ENCODE assay signal across 9 mouse cellular contexts in genomic region chr17:73743681-73744311, GRCm38 (mm10). TPM values are rescaled to one million over a fixed set of nuclear protein-coding genes. Genes with fewer than 3 reads are reported as not detected.
DNase-seq lines count a peak whose midpoint lies in the region; ATAC-seq and TF ChIP-seq lines count a peak whose summit lies in the region.
"Had no signal": no experiment of that assay in that cellular context is flagged by ENCODE, and none has a peak within 500 bp of the region (broad histone marks: within the 10 kb centered on the region; RNA-seq: fewer than 3 reads in every experiment).

No protein-coding gene starts in this region.

- H3K27ac ChIP-seq in ES-Bruce4 (ENCODE audit: insufficient read depth, low read length), result no peak overlapping the region
- H3K27ac ChIP-seq in forebrain, embryonic 14.5 days (ENCODE audit: low read depth, low read length), result no peak overlapping the region
- no peak overlapping the region for H3K27ac ChIP-seq in hindbrain, embryonic 10.5 days
- H3K27ac ChIP-seq: limb, embryonic 12.5 days had no signal

- H3K9me3 ChIP-seq in ES-Bruce4 (replicated peaks; ENCODE audit: control insufficient read depth, insufficient read depth, low read length, poor library complexity, severe bottlenecking), result no peaks in the 10 kb centered on the region
- H3K9me3 ChIP-seq in forebrain, embryonic 14.5 days (replicated peaks; ENCODE audit: control insufficient read depth, low read length), result no peaks in the 10 kb centered on the region
- H3K9me3 ChIP-seq in hindbrain, embryonic 10.5 days, result no peaks in the 10 kb centered on the region
- H3K9me3 ChIP-seq: limb, embryonic 12.5 days had no signal

- peak; percentile 97 for ATAC-seq in forebrain, embryonic 14.5 days

- H3K27me3 ChIP-seq in ES-Bruce4 (ENCODE audit: control insufficient read depth, insufficient read depth, low read length, poor library complexity, severe bottlenecking), result no peaks in the 10 kb centered on the region
- no peaks in the 10 kb centered on the region for H3K27me3 ChIP-seq in forebrain, embryonic 14.5 days (replicated peaks; ENCODE audit: control insufficient read depth, insufficient read depth, low read length)
- H3K27me3 ChIP-seq in hindbrain, embryonic 10.5 days (ENCODE audit: insufficient read depth, poor library complexity, severe bottlenecking), result 0 out of 2 replicates have a peak, but pooled peaks cover 5% of the 10 kb centered on the region

- no peak overlapping the region for H3K4me3 ChIP-seq in ES-Bruce4 (ENCODE audit: low read depth, low read length)
- no peak overlapping the region for H3K4me3 ChIP-seq in forebrain, embryonic 14.5 days (ENCODE audit: low read depth, low read length)
- no peak overlapping the region for H3K4me3 ChIP-seq in hindbrain, embryonic 10.5 days
- H3K4me3 ChIP-seq: limb, embryonic 12.5 days had no signal

- TF ChIP-seq EP300 in ES-Bruce4 (IDR thresholded peaks at IDR 0.05; ENCODE audit: insufficient read depth, low read depth, low read length), result no peak

- no peak overlapping the region for H3K9ac ChIP-seq in ES-Bruce4 (ENCODE audit: low read depth, poor library complexity, severe bottlenecking)
- H3K9ac ChIP-seq in forebrain, embryonic 14.5 days (ENCODE audit: low read length), result no peak overlapping the region
- H3K9ac ChIP-seq: limb, embryonic 12.5 days had no signal

- TF ChIP-seq POLR2A in ES-Bruce4 (IDR thresholded peaks at IDR 0.05; ENCODE audit: insufficient read depth, low read length), result no peak

- H3K4me1 ChIP-seq in ES-Bruce4 (ENCODE audit: control insufficient read depth, insufficient read depth, low read length), result no peaks in the 10 kb centered on the region
- no peaks in the 10 kb centered on the region for H3K4me1 ChIP-seq in forebrain, embryonic 14.5 days (ENCODE audit: control insufficient read depth, insufficient read depth, low read length)
- H3K4me1 ChIP-seq in hindbrain, embryonic 10.5 days (replicated peaks), result no peaks in the 10 kb centered on the region
- H3K4me1 ChIP-seq: limb, embryonic 12.5 days had no signal

- H3K4me2 ChIP-seq in forebrain, embryonic 14.5 days (ENCODE audit: low read length), result no peak overlapping the region
- H3K4me2 ChIP-seq: limb, embryonic 12.5 days had no signal

- peak; percentile 91 for TF ChIP-seq CTCF in ES-Bruce4 (IDR thresholded peaks at IDR 0.05; ENCODE audit: low read depth, low read length)

- DNase-seq in c-Kit-positive CD71-positive TER-119-negative erythroid progenitor cells, embryonic 14.5 days (ENCODE audit: low read depth), result peak; percentile 28
- peak; percentile 94 for DNase-seq in forebrain, embryonic 14.5 days (ENCODE audit: low spot score)
- peak; percentile 79 for DNase-seq in hindbrain, embryonic 10.5 days (ENCODE audit: low spot score)
- DNase-seq in layer of hippocampus, adult 8-10 months (ENCODE audit: low spot score in 2 of 2), result peak; percentile 62 to 88
- peak; percentile 68 for DNase-seq in lung, postnatal 25 days (ENCODE audit: low spot score)
- DNase-seq in retina, postnatal 1 day, result peak; percentile 89
- peak; percentile 82 for DNase-seq in thymus, postnatal 4 days

- WGBS in forebrain, embryonic 14.5 days, result 11% methylated on average over 6 of the region's 6 CpGs
- 4% methylated on average over 6 of the region's 6 CpGs for WGBS in hindbrain, embryonic 10.5 days

- no peaks in the 10 kb centered on the region for H3K36me3 ChIP-seq in ES-Bruce4 (ENCODE audit: control insufficient read depth, insufficient read depth, low read length, poor library complexity, severe bottlenecking)
- H3K36me3 ChIP-seq in forebrain, embryonic 14.5 days (ENCODE audit: control insufficient read depth, insufficient read depth, low read length), result no peaks in the 10 kb centered on the region
- H3K36me3 ChIP-seq in hindbrain, embryonic 10.5 days, result no peaks in the 10 kb centered on the region
- H3K36me3 ChIP-seq: limb, embryonic 12.5 days had no signal

RNA-seq across cellular contexts. Expression of gene Galnt14, which starts 33.5 kb away (rescaled TPM):
- polyA plus RNA-seq in ES-Bruce4 (2011; ENCODE audit: insufficient read depth, insufficient read length, low read depth, missing spikeins), result 2.5 and 3.0 TPM in 2 replicates
- polyA plus RNA-seq in forebrain, embryonic 14.5 days (2014; fragmentation: Nextera tagmentation; extraction: Ambion mirVana), result 7.1 and 9.4 TPM in 2 replicates
- polyA plus RNA-seq in hindbrain, embryonic 10.5 days (2016; fragmentation: Nextera tagmentation; extraction: Ambion mirVana), result 2.0 and 5.3 TPM in 2 replicates
- total RNA-seq in layer of hippocampus, adult 8-10 months (2022), result 10 to 100 TPM; 21.5 to 29.1 (median 24.0) TPM

Comparison
In these comparisons a context has a peak if more than half of its experiments do, and no peak if none do; other contexts are left out.
1. DNase-seq: peak in every context shown above with its lines; median percentile 94 in forebrain, embryonic 14.5 days; 89 in retina, postnatal 1 day; 82 in thymus, postnatal 4 days; 79 in hindbrain, embryonic 10.5 days; 75 in layer of hippocampus, adult 8-10 months; 68 in lung, postnatal 25 days; 28 in c-Kit-positive CD71-positive TER-119-negative erythroid progenitor cells, embryonic 14.5 days.